Mouse (Mus musculus): ENCODE data around the gene Hmga1. TPM values are rescaled to one million over a fixed set of nuclear protein-coding genes. Genes with fewer than 3 reads are reported as not detected.
A peak's percentile ranks its signal among the peaks of the same experiment; 100 is the strongest.

The Hmga1 gene
- polyA plus RNA-seq, 1 experiment, result 397 TPM

GRCm38 (mm10) chr17:27600286-27600685 is 44.0 kb downstream of the Hmga1 start:
- H3K79me3 ChIP-seq (ENCODE audit: low read depth), result peaks cover 58% of the 10 kb centered on the region
- H3ac ChIP-seq (ENCODE audit: control insufficient read depth, insufficient read length, low read depth), result no peak overlapping the region
- no peak overlapping the region for H3K4me3 ChIP-seq (ENCODE audit: insufficient read depth, poor library complexity, severe bottlenecking)
- peaks cover 19% of the 10 kb centered on the region for H3K36me3 ChIP-seq (ENCODE audit: control insufficient read depth, insufficient read depth)
- H3K27me3 ChIP-seq (ENCODE audit: control insufficient read depth, insufficient read depth, insufficient read length), result no peaks in the 10 kb centered on the region
- H3K79me2 ChIP-seq (ENCODE audit: control insufficient read depth, insufficient read depth), result peaks cover 81% of the 10 kb centered on the region
- TF ChIP-seq MYOG (IDR thresholded peaks at IDR 0.05; ENCODE audit: control insufficient read depth, extremely low read depth, insufficient read length) (no peak), USF1 (IDR thresholded peaks at IDR 0.05; ENCODE audit: low read depth) (no peak), MYOD1 (IDR thresholded peaks at IDR 0.05; ENCODE audit: control insufficient read depth, insufficient read length, low read depth) (no peak), FOSL1 (IDR thresholded peaks at IDR 0.05; ENCODE audit: insufficient read depth, low read length, poor library complexity, severe bottlenecking) (no peak), MAX (IDR thresholded peaks at IDR 0.05) (no peak), CTCF (IDR thresholded peaks at IDR 0.05; ENCODE audit: control insufficient read depth, insufficient read depth, insufficient read length) (no peak), CEBPB (IDR thresholded peaks at IDR 0.05; ENCODE audit: low read depth) (no peak)

DNA sequence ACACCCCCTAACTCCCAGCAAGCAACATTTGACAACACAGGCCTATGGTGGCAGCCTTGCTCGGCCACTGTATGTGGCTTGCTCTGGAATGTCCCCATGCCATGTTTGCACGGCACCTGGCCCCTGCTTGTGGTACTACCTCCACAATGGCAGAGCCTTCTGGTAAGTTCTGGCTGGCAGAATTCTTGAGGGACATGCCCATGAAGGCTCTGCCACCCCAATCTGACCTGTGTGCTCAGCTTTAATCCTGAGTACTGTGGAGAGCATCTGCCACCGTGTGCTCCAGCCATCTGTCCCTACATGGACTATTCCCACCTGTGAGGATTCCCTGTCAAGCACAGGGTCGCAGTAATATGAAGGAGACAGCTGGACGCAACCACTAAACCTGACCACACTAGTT is 44.6 kb downstream of the Hmga1 start:
- no peak for TF ChIP-seq MYOG (IDR thresholded peaks at IDR 0.05; ENCODE audit: control insufficient read depth, extremely low read depth, insufficient read length)
- TF ChIP-seq MYOD1 (IDR thresholded peaks at IDR 0.05; ENCODE audit: control insufficient read depth, insufficient read length, low read depth), result no peak
- TF ChIP-seq CTCF (IDR thresholded peaks at IDR 0.05; ENCODE audit: control insufficient read depth, insufficient read depth, insufficient read length), result no peak
- no peak for TF ChIP-seq MAX (IDR thresholded peaks at IDR 0.05)
- no peak for TF ChIP-seq CEBPB (IDR thresholded peaks at IDR 0.05; ENCODE audit: low read depth)
- TF ChIP-seq FOSL1 (IDR thresholded peaks at IDR 0.05; ENCODE audit: insufficient read depth, low read length, poor library complexity, severe bottlenecking), result no peak
- TF ChIP-seq USF1 (IDR thresholded peaks at IDR 0.05; ENCODE audit: low read depth), result no peak
- Histone ChIP-seq H3K27me3 (ENCODE audit: control insufficient read depth, insufficient read depth, insufficient read length) (no peaks in the 10 kb centered on the region), H3K79me2 (ENCODE audit: control insufficient read depth, insufficient read depth) (peaks cover 86% of the 10 kb centered on the region), H3K4me3 (ENCODE audit: insufficient read depth, poor library complexity, severe bottlenecking) (no peak overlapping the region), H3ac (ENCODE audit: control insufficient read depth, insufficient read length, low read depth) (no peak overlapping the region), H3K36me3 (ENCODE audit: control insufficient read depth, insufficient read depth) (peaks cover 13% of the 10 kb centered on the region), H3K79me3 (ENCODE audit: low read depth) (peaks cover 63% of the 10 kb centered on the region)

DNA sequence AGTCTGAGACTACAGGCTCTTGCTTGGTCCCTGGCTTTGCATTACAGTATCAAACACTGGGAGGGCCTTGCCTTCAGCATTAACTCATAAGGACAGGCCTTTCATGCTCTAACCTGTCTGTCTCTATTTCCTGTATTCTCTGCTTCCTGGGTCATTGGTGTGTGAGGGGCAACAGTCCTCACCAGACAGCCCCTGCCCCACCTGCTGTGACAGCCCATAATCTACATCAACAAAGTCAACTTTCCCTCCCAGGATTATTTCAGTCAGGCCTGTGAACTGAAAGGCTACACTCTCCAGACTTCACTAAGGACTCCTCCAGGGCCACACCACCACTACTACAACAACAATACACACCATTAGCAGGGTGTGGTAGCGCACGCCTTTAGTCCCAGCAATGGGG is 46.7 kb downstream of the Hmga1 start:
- Histone ChIP-seq H3K79me3 (ENCODE audit: low read depth) (peaks cover 77% of the 10 kb centered on the region), H3K36me3 (ENCODE audit: control insufficient read depth, insufficient read depth) (peaks cover 5% of the 10 kb centered on the region), H3K79me2 (ENCODE audit: control insufficient read depth, insufficient read depth) (peaks cover 91% of the 10 kb centered on the region), H3K27me3 (ENCODE audit: control insufficient read depth, insufficient read depth, insufficient read length) (no peaks in the 10 kb centered on the region), H3ac (ENCODE audit: control insufficient read depth, insufficient read length, low read depth) (no peak overlapping the region), H3K4me3 (ENCODE audit: insufficient read depth, poor library complexity, severe bottlenecking) (no peak overlapping the region)
- TF ChIP-seq FOSL1 (IDR thresholded peaks at IDR 0.05; ENCODE audit: insufficient read depth, low read length, poor library complexity, severe bottlenecking), result no peak
- no peak for TF ChIP-seq CEBPB (IDR thresholded peaks at IDR 0.05; ENCODE audit: low read depth)
- no peak for TF ChIP-seq MAX (IDR thresholded peaks at IDR 0.05)
- TF ChIP-seq MYOD1 (IDR thresholded peaks at IDR 0.05; ENCODE audit: control insufficient read depth, insufficient read length, low read depth), result no peak

DNA sequence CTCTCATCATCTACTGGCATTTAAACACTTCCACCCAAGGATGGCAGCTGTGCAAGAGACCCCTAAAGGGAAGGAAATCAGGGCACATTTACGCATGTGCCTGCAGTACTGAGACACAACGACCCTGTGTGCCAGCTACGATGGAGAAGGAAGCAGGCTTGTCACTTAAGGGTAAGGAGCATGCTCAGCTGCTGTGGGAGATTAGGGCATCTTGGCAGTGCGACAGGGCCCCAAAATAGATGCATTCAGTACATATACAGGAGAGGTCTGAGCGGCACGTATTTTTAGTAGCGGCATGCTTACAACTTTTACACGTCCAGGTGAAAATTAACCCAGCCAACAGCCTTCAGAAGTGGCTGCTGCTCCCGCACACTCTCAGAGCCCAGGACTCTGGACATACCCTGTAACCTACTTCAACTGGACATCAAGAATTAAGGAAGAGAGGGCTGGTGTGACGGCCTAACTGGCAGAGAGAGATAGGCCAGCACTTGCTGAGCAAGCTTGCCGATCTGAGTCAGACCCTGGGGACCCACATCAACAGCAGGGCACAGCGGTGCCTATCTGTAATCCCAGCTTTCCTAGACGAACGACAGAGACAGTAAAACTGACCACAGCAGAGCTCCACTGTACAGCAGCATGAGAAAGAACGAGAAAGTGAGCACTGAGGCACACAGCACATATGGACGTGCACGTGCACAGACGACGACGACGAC is 47.4 kb downstream of the Hmga1 start:
- H3K79me3 ChIP-seq (ENCODE audit: low read depth), result peaks cover 76% of the 10 kb centered on the region
- peaks cover 91% of the 10 kb centered on the region for H3K79me2 ChIP-seq (ENCODE audit: control insufficient read depth, insufficient read depth)
- H3K36me3 ChIP-seq (ENCODE audit: control insufficient read depth, insufficient read depth), result peaks cover 10% of the 10 kb centered on the region
- H3ac ChIP-seq (ENCODE audit: control insufficient read depth, insufficient read length, low read depth), result no peak overlapping the region
- no peak overlapping the region for H3K4me3 ChIP-seq (ENCODE audit: insufficient read depth, poor library complexity, severe bottlenecking)
- H3K27me3 ChIP-seq (ENCODE audit: control insufficient read depth, insufficient read depth, insufficient read length), result no peaks in the 10 kb centered on the region
- TF ChIP-seq USF1 (IDR thresholded peaks at IDR 0.05; ENCODE audit: low read depth), result no peak
- TF ChIP-seq MYOD1 (IDR thresholded peaks at IDR 0.05; ENCODE audit: control insufficient read depth, insufficient read length, low read depth), result peak; percentile 6

GRCm38 (mm10) chr17:27609576-27609975 is 53.3 kb downstream of the Hmga1 start:
- TF ChIP-seq MYOG (IDR thresholded peaks at IDR 0.05; ENCODE audit: control insufficient read depth, extremely low read depth, insufficient read length), result no peak
- no peak for TF ChIP-seq CTCF (IDR thresholded peaks at IDR 0.05; ENCODE audit: control insufficient read depth, insufficient read depth, insufficient read length)
- no peak for TF ChIP-seq MYOD1 (IDR thresholded peaks at IDR 0.05; ENCODE audit: control insufficient read depth, insufficient read length, low read depth)
- TF ChIP-seq USF1 (IDR thresholded peaks at IDR 0.05; ENCODE audit: low read depth), result no peak
- TF ChIP-seq FOSL1 (IDR thresholded peaks at IDR 0.05; ENCODE audit: insufficient read depth, low read length, poor library complexity, severe bottlenecking), result no peak
- no peak for TF ChIP-seq MAX (IDR thresholded peaks at IDR 0.05)
- no peak for TF ChIP-seq CEBPB (IDR thresholded peaks at IDR 0.05; ENCODE audit: low read depth)
- H3K4me3 ChIP-seq (ENCODE audit: insufficient read depth, poor library complexity, severe bottlenecking), result no peak overlapping the region
- peaks cover 6% of the 10 kb centered on the region for H3K36me3 ChIP-seq (ENCODE audit: control insufficient read depth, insufficient read depth)
- H3K27me3 ChIP-seq (ENCODE audit: control insufficient read depth, insufficient read depth, insufficient read length), result no peaks in the 10 kb centered on the region
- no peak overlapping the region for H3ac ChIP-seq (ENCODE audit: control insufficient read depth, insufficient read length, low read depth)
- H3K79me3 ChIP-seq (ENCODE audit: low read depth), result peaks cover 89% of the 10 kb centered on the region
- H3K79me2 ChIP-seq (ENCODE audit: control insufficient read depth, insufficient read depth), result peaks cover 96% of the 10 kb centered on the region

Data from C2C12 (cell line).